Mouse (Mus musculus): ENCODE results near the gene Xdh. TPM values are rescaled to one million over a fixed set of nuclear protein-coding genes. Genes with fewer than 3 reads are reported as not detected.

Xdh gene
- 10 to 100 TPM; 87.1 to 92.1 TPM for total RNA-seq (2021)
- long read RNA-seq, experiment 1, full-length matches to known transcripts, result 12 of 20 reads
- long read RNA-seq, experiment 1, partial matches to known transcripts, result 4 of 20 reads
- long read RNA-seq, experiment 1, other reads (novel, unspliced or antisense), result 4 of 20 reads
- long read RNA-seq, experiment 2, full-length matches to known transcripts, result 43 of 65 reads
- long read RNA-seq, experiment 2, partial matches to known transcripts, result 14 of 65 reads
- long read RNA-seq, experiment 2, other reads (novel, unspliced or antisense), result 8 of 65 reads

- peak in 1 of 2 experiments; percentile 40 for DNase-seq (ENCODE audit: low spot score in 2 of 2)
Observed at GRCm38 (mm10) chr17:73950062-73950735, at the start of gene Xdh. Xdh (minus strand) TSS chr17:73950196.

- DNase-seq (ENCODE audit: low spot score in 2 of 2), result no peak
Observed at GRCm38 (mm10) chr17:73995907-73996645, 46.1 kb upstream of the Xdh start.

- DNase-seq (ENCODE audit: low spot score in 2 of 2), result no peak
Observed at GRCm38 (mm10) chr17:73991264-73991663, 41.3 kb upstream of the Xdh start.

- DNase-seq (ENCODE audit: low spot score in 2 of 2), result no peak
Observed at GRCm38 (mm10) chr17:73986571-73986970, 36.6 kb upstream of the Xdh start.

- no peak for DNase-seq (ENCODE audit: low spot score in 2 of 2)
Observed at GRCm38 (mm10) chr17:73985936-73986335, 35.9 kb upstream of the Xdh start.

GRCm38 (mm10) chr17:73984508-73984907 is 34.5 kb upstream of the Xdh start:
- DNase-seq (ENCODE audit: low spot score in 2 of 2), result no peak

- no peak for DNase-seq (ENCODE audit: low spot score in 2 of 2)
Observed at GRCm38 (mm10) chr17:73982871-73983270, 32.9 kb upstream of the Xdh start.

- no peak for DNase-seq (ENCODE audit: low spot score in 2 of 2)
Observed at GRCm38 (mm10) chr17:73976066-73976465, 26.1 kb upstream of the Xdh start.

- no peak for DNase-seq (ENCODE audit: low spot score in 2 of 2)
Observed at GRCm38 (mm10) chr17:73972648-73973047, 22.7 kb upstream of the Xdh start.

GRCm38 (mm10) chr17:73971291-73971690 is 21.3 kb upstream of the Xdh start:
- no peak for DNase-seq (ENCODE audit: low spot score in 2 of 2)

- no peak for DNase-seq (ENCODE audit: low spot score in 2 of 2)
Observed at GRCm38 (mm10) chr17:73970361-73971027, 20.5 kb upstream of the Xdh start.

GRCm38 (mm10) chr17:73964856-73965255 is 14.9 kb upstream of the Xdh start:
- no peak for DNase-seq (ENCODE audit: low spot score in 2 of 2)

- DNase-seq (ENCODE audit: low spot score in 2 of 2), result no peak
Observed at GRCm38 (mm10) chr17:73962628-73963043, 12.6 kb upstream of the Xdh start.

GRCm38 (mm10) chr17:73961801-73962403 is 11.9 kb upstream of the Xdh start:
- no peak for DNase-seq (ENCODE audit: low spot score in 2 of 2)

GRCm38 (mm10) chr17:73960745-73961144 is 10.7 kb upstream of the Xdh start:
- DNase-seq (ENCODE audit: low spot score in 2 of 2), result no peak

- DNase-seq (ENCODE audit: low spot score in 2 of 2), result no peak
Observed at GRCm38 (mm10) chr17:73952103-73952521, 2.1 kb upstream of the Xdh start.

- no peak for DNase-seq (ENCODE audit: low spot score in 2 of 2)
Observed at GRCm38 (mm10) chr17:73950970-73951369, 974 bp upstream of the Xdh start.

GRCm38 (mm10) chr17:73949498-73949897 is 498 bp downstream of the Xdh start:
- no peak for DNase-seq (ENCODE audit: low spot score in 2 of 2)

GRCm38 (mm10) chr17:73948801-73949200 is 1.2 kb downstream of the Xdh start:
- DNase-seq (ENCODE audit: low spot score in 2 of 2), result no peak

- no peak for DNase-seq (ENCODE audit: low spot score in 2 of 2)
Observed at GRCm38 (mm10) chr17:73948039-73948438, 2.0 kb downstream of the Xdh start.

GRCm38 (mm10) chr17:73946856-73947255 is 3.1 kb downstream of the Xdh start:
- no peak for DNase-seq (ENCODE audit: low spot score in 2 of 2)
